Mouse (Mus musculus): ENCODE measurements at regions not wholly inside any gene's neighbourhood (a gene's known extent, or its start where the extent isn't known, plus 50 kb on each side); places are given as distances from the start of the nearest gene placed in this dataset.

DNA sequence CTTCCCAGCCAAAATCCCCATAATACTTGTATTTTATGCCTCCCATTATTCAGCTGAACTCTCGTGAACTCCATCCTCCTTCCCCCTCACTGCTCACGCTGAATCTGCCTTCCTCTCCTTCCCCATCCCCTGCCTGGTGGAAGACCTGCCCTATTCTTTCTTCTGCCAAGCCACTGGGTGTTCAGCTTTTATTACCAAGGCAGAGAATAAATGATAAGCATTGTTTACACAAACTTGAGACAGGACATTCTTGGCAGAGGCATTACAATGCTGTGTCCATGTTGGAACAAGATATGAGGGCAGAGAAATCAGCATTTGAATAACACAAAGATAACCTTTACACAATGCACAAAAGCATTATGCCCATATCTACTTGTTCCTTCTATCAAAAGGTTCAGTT lies 80.2 kb downstream of the Dhrs2 start:
- Histone ChIP-seq H3K9ac (no peak overlapping the region), H3K9me3 (ENCODE audit: low read depth, low read length) (no peaks in the 10 kb centered on the region), H3K27ac (ENCODE audit: low read depth) (no peak overlapping the region), H3K4me3 (ENCODE audit: low read depth, low read length) (no peak overlapping the region), H3K4me2 (no peak overlapping the region), H3K36me3 (ENCODE audit: insufficient read depth) (no peaks in the 10 kb centered on the region), H3K27me3 (ENCODE audit: insufficient read depth, low read length) (no peaks in the 10 kb centered on the region), H3K4me1 (ENCODE audit: insufficient read depth) (no peaks in the 10 kb centered on the region)
- WGBS: 28% methylated on average over 2 of the region's 2 CpGs
- no peak for TF ChIP-seq CTCF (IDR thresholded peaks at IDR 0.05; ENCODE audit: low read depth)
- ATAC-seq (ENCODE audit: insufficient read depth) (no peak), DNase-seq (no peak)

DNA sequence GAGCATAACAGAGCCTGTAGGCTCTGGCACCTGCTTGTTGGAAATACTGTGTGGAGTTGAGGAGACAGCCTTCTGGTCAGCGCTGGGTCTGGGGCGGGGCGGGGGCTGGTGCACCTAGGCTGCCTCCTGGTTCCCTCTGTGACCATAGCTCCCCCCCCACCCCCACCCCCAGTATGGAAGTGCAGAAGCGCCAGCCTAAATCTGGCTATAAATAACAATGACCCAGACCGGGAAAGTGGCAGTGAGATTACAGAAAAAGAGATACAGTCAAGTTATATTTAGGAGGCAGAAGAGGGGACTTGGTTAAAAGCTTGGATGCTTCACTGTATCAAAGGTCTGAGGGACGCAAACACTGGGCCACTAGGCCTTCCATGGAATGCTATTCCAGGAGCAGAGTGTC lies 91.8 kb downstream of the Dhrs2 start:
- H3K4me2 ChIP-seq: no peak overlapping the region
- TF ChIP-seq CTCF (IDR thresholded peaks at IDR 0.05; ENCODE audit: low read depth): no peak
- WGBS: 66% methylated on average over 6 of the region's 6 CpGs
- no peak for DNase-seq
- no peaks in the 10 kb centered on the region for H3K27me3 ChIP-seq (ENCODE audit: insufficient read depth, low read length)
- no peak overlapping the region for H3K27ac ChIP-seq (ENCODE audit: low read depth)
- no peak for ATAC-seq (ENCODE audit: insufficient read depth)
- no peaks in the 10 kb centered on the region for H3K9me3 ChIP-seq (ENCODE audit: low read depth, low read length)
- no peak overlapping the region for H3K9ac ChIP-seq
- H3K4me3 ChIP-seq (ENCODE audit: low read depth, low read length): no peak overlapping the region
- H3K4me1 ChIP-seq (ENCODE audit: insufficient read depth): no peaks in the 10 kb centered on the region
- H3K36me3 ChIP-seq (ENCODE audit: insufficient read depth): no peaks in the 10 kb centered on the region

DNA sequence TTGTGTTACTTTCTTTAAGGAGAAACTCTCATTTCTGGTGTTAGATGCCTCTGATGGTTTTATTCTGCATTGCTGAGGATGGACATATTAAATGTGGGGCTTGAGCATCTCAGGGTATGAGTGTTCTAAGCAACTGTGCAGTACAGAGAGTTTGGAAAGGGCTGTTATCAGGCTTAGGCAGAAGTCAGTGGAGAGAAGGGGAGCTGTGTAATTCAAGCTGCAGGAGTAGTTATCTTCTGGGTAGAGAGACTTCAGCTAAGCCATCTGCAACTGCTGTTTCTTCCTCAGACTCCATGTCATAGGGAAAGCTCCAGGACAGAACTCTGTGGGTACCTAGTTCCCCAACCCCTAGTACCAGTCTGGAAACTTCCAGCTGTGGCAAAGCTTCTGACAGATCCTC lies 102.1 kb downstream of the Dhrs2 start:
- H3K27me3 ChIP-seq (ENCODE audit: insufficient read depth, low read length): no peaks in the 10 kb centered on the region
- H3K4me3 ChIP-seq (ENCODE audit: low read depth, low read length): no peak overlapping the region
- H3K9me3 ChIP-seq (ENCODE audit: low read depth, low read length): no peaks in the 10 kb centered on the region
- no peak overlapping the region for H3K9ac ChIP-seq
- H3K4me1 ChIP-seq (ENCODE audit: insufficient read depth): no peaks in the 10 kb centered on the region
- no peak overlapping the region for H3K27ac ChIP-seq (ENCODE audit: low read depth)
- ATAC-seq (ENCODE audit: insufficient read depth) (no peak), DNase-seq (no peak)
- no peak for TF ChIP-seq CTCF (IDR thresholded peaks at IDR 0.05; ENCODE audit: low read depth)
- no peaks in the 10 kb centered on the region for H3K36me3 ChIP-seq (ENCODE audit: insufficient read depth)
- H3K4me2 ChIP-seq: no peak overlapping the region

DNA sequence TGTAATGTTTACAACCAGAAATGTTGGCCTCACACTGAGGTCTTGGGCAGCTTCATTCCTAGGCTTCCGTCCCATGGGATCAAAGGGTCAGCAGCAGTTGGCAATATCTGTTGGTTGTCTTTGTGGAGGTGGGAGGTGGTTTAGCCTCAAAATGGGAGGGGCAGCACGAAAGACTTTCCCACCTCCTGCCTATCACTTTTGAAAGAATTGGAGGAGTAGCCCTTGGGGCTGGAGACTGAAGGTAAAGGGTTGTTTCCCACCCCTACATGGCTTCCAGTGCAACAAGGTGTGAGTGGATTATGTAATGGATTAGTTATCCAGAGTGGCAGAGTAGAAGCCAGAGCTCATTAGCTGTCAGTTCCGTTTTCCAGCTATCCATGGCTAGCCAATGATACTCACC lies 102.5 kb downstream of the Dhrs2 start:
- 43% methylated on average over 3 of the region's 3 CpGs for WGBS
- H3K9me3 ChIP-seq (ENCODE audit: low read depth, low read length): no peaks in the 10 kb centered on the region
- no peaks in the 10 kb centered on the region for H3K27me3 ChIP-seq (ENCODE audit: insufficient read depth, low read length)
- no peaks in the 10 kb centered on the region for H3K4me1 ChIP-seq (ENCODE audit: insufficient read depth)
- H3K36me3 ChIP-seq (ENCODE audit: insufficient read depth): no peaks in the 10 kb centered on the region
- TF ChIP-seq CTCF (IDR thresholded peaks at IDR 0.05; ENCODE audit: low read depth): no peak
- DNase-seq (no peak), ATAC-seq (ENCODE audit: insufficient read depth) (no peak)
- no peak overlapping the region for H3K4me2 ChIP-seq
- no peak overlapping the region for H3K9ac ChIP-seq
- H3K27ac ChIP-seq (ENCODE audit: low read depth): no peak overlapping the region
- H3K4me3 ChIP-seq (ENCODE audit: low read depth, low read length): no peak overlapping the region

DNA sequence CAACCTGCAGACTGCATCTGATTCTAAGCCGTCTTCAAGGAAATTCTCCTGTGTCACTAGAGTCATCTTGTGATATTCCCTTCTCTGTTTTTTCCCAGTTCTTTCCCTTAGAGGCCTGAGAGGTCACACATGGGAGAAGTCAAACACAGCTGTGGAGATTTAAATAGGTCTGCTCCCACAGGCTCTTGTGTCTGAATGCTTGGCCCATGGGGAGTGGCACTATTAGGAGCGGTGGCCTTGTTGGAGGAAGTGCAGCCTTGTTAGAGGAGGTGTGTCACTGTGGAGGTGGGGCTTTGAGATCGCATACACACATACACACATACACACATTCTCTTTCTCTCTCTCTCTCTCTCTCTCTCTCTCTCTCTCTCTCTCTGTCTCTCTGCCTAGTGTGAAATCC lies 112.0 kb downstream of the Dhrs2 start:
- no peak overlapping the region for H3K4me2 ChIP-seq
- 44% methylated on average over 3 of the region's 3 CpGs for WGBS
- no peak for ATAC-seq (ENCODE audit: insufficient read depth)

DNA sequence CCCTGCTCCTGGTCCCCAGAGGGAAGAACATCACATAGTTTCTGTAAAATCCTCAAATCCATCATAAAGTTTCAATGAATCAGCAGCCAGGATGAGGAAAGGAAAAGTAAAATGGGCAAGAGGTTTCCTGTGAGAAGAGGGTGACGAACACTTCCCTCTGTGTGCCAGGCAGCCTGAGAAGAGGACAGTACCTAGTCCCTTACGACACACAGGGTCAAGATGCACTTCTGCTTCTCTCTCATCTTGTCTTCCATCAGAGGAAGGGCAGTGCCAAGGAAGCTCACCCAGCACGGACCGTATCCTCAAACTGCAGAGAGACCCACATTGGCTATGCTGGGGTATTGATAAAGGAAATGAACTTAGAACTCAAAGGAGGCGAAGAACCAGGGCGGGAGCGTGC lies 112.5 kb downstream of the Dhrs2 start:
- no peak for ATAC-seq (ENCODE audit: insufficient read depth)
- 88% methylated on average over 7 of the region's 7 CpGs for WGBS
- TF ChIP-seq CTCF (IDR thresholded peaks at IDR 0.05; ENCODE audit: low read depth): no peak
- Histone ChIP-seq H3K4me1 (ENCODE audit: insufficient read depth) (no peaks in the 10 kb centered on the region), H3K27ac (ENCODE audit: low read depth) (no peak overlapping the region), H3K4me2 (no peak overlapping the region), H3K27me3 (ENCODE audit: insufficient read depth, low read length) (no peaks in the 10 kb centered on the region), H3K9ac (no peak overlapping the region), H3K36me3 (ENCODE audit: insufficient read depth) (no peaks in the 10 kb centered on the region), H3K4me3 (ENCODE audit: low read depth, low read length) (no peak overlapping the region), H3K9me3 (ENCODE audit: low read depth, low read length) (no peaks in the 10 kb centered on the region)
- DNase-seq: no peak

More for the DNA sequence above, 112.0 kb downstream of the Dhrs2 start:
- H3K4me3 ChIP-seq (ENCODE audit: low read depth, low read length): no peak overlapping the region
- no peak for DNase-seq
- no peaks in the 10 kb centered on the region for H3K27me3 ChIP-seq (ENCODE audit: insufficient read depth, low read length)
- no peak overlapping the region for H3K9ac ChIP-seq
- H3K4me1 ChIP-seq (ENCODE audit: insufficient read depth): no peaks in the 10 kb centered on the region
- TF ChIP-seq CTCF (IDR thresholded peaks at IDR 0.05; ENCODE audit: low read depth): no peak
- no peaks in the 10 kb centered on the region for H3K36me3 ChIP-seq (ENCODE audit: insufficient read depth)
- H3K27ac ChIP-seq (ENCODE audit: low read depth): no peak overlapping the region
- no peaks in the 10 kb centered on the region for H3K9me3 ChIP-seq (ENCODE audit: low read depth, low read length)

DNA sequence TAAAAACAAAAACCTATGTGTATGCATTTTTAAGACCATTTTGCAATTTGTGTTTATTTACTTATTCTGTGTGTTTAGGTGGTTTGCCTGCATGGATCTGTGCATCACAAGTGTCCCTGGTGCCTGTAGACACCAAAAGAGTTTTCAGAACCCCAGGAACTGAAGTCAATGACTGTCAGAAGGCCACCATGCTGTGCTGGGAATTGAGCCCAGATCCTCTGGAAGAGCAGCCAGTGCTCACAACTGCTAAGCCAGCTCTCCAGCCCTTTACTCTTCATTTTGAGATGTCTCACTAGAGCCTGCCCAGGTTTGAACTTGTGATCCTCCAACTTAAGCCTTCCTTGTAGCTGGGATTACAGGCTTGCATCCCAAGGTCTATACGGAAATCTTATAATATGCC lies 113.8 kb downstream of the Dhrs2 start:
- no peak for TF ChIP-seq CTCF (IDR thresholded peaks at IDR 0.05; ENCODE audit: low read depth)
- H3K4me3 ChIP-seq (ENCODE audit: low read depth, low read length): no peak overlapping the region
- WGBS: 81% methylated on average over 1 of the region's 1 CpGs
- H3K27ac ChIP-seq (ENCODE audit: low read depth): no peak overlapping the region
- H3K27me3 ChIP-seq (ENCODE audit: insufficient read depth, low read length): no peaks in the 10 kb centered on the region
- no peaks in the 10 kb centered on the region for H3K36me3 ChIP-seq (ENCODE audit: insufficient read depth)
- H3K9me3 ChIP-seq (ENCODE audit: low read depth, low read length): no peaks in the 10 kb centered on the region
- H3K4me1 ChIP-seq (ENCODE audit: insufficient read depth): no peaks in the 10 kb centered on the region
- ATAC-seq (ENCODE audit: insufficient read depth): no peak
- DNase-seq: no peak
- H3K4me2 ChIP-seq: no peak overlapping the region
- no peak overlapping the region for H3K9ac ChIP-seq

All from lung, embryonic 14.5 days (tissue).